ENCODE assay signal across 18 mouse cellular contexts in the genomic region with DNA sequence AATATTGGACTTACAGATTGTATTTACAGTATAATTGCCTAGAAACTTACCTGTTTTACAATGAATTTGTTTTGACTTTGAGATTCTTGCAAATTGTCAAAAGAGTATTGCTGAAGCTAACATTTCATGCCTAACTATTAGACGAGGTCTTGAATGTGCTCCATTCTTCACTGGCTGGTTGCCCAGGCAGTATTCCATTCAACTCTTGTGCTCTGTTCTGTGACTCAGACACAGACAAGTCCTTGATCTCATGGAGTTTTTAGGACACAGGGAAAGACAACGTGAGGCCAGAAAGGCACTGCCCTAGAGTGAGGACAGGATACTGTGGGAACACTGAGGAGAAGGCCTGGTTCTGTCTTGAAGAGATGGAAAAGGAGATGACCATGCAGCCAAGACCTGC. TPM values are rescaled to one million over a fixed set of nuclear protein-coding genes. Genes with fewer than 3 reads are reported as not detected.
A peak's percentile ranks its signal among the peaks of the same experiment; 100 is the strongest.
DNase-seq lines count a peak whose midpoint lies in the region; ATAC-seq and TF ChIP-seq lines count a peak whose summit lies in the region.
"Had no signal": no experiment of that assay in that cellular context is flagged by ENCODE, and none has a peak within 500 bp of the region (broad histone marks: within the 10 kb centered on the region; RNA-seq: fewer than 3 reads in every experiment).

No protein-coding gene starts in this region.

- no peaks in the 10 kb centered on the region for H3K36me3 ChIP-seq in hindbrain, postnatal 0 days (ENCODE audit: insufficient read depth, low read length)
- H3K36me3 ChIP-seq in hindbrain, embryonic 16.5 days (ENCODE audit: control insufficient read depth, insufficient read depth, low read length), result no peaks in the 10 kb centered on the region
- no peaks in the 10 kb centered on the region for H3K36me3 ChIP-seq in midbrain, postnatal 0 days (ENCODE audit: insufficient read depth, low read length)
- H3K36me3 ChIP-seq in midbrain, embryonic 14.5 days (ENCODE audit: control insufficient read depth, insufficient read depth, low read length), result no peaks in the 10 kb centered on the region
- H3K36me3 ChIP-seq: hindbrain, embryonic 13.5 days; neural tube, embryonic 13.5 days had no signal

- WGBS in hindbrain, postnatal 0 days, result 33% methylated on average over 2 of the region's 2 CpGs
- 37% methylated on average over 2 of the region's 2 CpGs for WGBS in hindbrain, embryonic 16.5 days
- 48% methylated on average over 2 of the region's 2 CpGs for WGBS in midbrain, postnatal 0 days
- WGBS in midbrain, embryonic 14.5 days, result 69% methylated on average over 2 of the region's 2 CpGs

- no peak overlapping the region for H3K4me2 ChIP-seq in hindbrain, postnatal 0 days (ENCODE audit: low read depth, low read length)
- no peak overlapping the region for H3K4me2 ChIP-seq in hindbrain, embryonic 16.5 days (ENCODE audit: low read length)
- H3K4me2 ChIP-seq in midbrain, postnatal 0 days (ENCODE audit: low read depth, low read length, poor library complexity, severe bottlenecking), result no peak overlapping the region
- no peak overlapping the region for H3K4me2 ChIP-seq in midbrain, embryonic 14.5 days (ENCODE audit: low read length)
- H3K4me2 ChIP-seq: hindbrain, embryonic 13.5 days had no signal

- no peak overlapping the region for H3K4me3 ChIP-seq in hindbrain, postnatal 0 days (ENCODE audit: low read length)
- H3K4me3 ChIP-seq in hindbrain, embryonic 16.5 days (ENCODE audit: low read length), result no peak overlapping the region
- H3K4me3 ChIP-seq in midbrain, postnatal 0 days (ENCODE audit: low read depth, low read length), result no peak overlapping the region
- H3K4me3 ChIP-seq in midbrain, embryonic 14.5 days (replicated peaks; ENCODE audit: low read depth, low read length), result no peak overlapping the region
- H3K4me3 ChIP-seq: hindbrain, embryonic 13.5 days; left cerebral cortex, adult 2 months; neural tube, embryonic 13.5 days had no signal

- no peaks in the 10 kb centered on the region for H3K4me1 ChIP-seq in hindbrain, postnatal 0 days (ENCODE audit: insufficient read depth, low read length)
- no peaks in the 10 kb centered on the region for H3K4me1 ChIP-seq in hindbrain, embryonic 16.5 days (ENCODE audit: control insufficient read depth, insufficient read depth, low read depth, low read length)
- H3K4me1 ChIP-seq in midbrain, postnatal 0 days (ENCODE audit: insufficient read depth, low read length), result no peaks in the 10 kb centered on the region
- no peaks in the 10 kb centered on the region for H3K4me1 ChIP-seq in midbrain, embryonic 14.5 days (ENCODE audit: control insufficient read depth, insufficient read depth, low read length)
- H3K4me1 ChIP-seq: hindbrain, embryonic 13.5 days; neural tube, embryonic 13.5 days had no signal

- no peak for TF ChIP-seq CTCF in hindbrain, postnatal 0 days (IDR thresholded peaks at IDR 0.05; ENCODE audit: low read depth)
- no peak for TF ChIP-seq CTCF in midbrain, postnatal 0 days (IDR thresholded peaks at IDR 0.05)

- H3K9ac ChIP-seq in hindbrain, postnatal 0 days (replicated peaks; ENCODE audit: low read length), result no peak overlapping the region
- no peak overlapping the region for H3K9ac ChIP-seq in hindbrain, embryonic 16.5 days (ENCODE audit: low read depth, low read length)
- H3K9ac ChIP-seq in midbrain, postnatal 0 days (replicated peaks; ENCODE audit: low read length, poor library complexity, severe bottlenecking), result no peak overlapping the region
- H3K9ac ChIP-seq in midbrain, embryonic 14.5 days (replicated peaks; ENCODE audit: low read length), result no peak overlapping the region
- H3K9ac ChIP-seq: hindbrain, embryonic 13.5 days; neural tube, embryonic 13.5 days had no signal

- H3K27ac ChIP-seq in hindbrain, postnatal 0 days, result no peak overlapping the region
- no peak overlapping the region for H3K27ac ChIP-seq in hindbrain, embryonic 16.5 days (ENCODE audit: low read depth, low read length)
- H3K27ac ChIP-seq in midbrain, postnatal 0 days (ENCODE audit: low read depth, low read length), result no peak overlapping the region
- H3K27ac ChIP-seq in midbrain, embryonic 14.5 days (replicated peaks; ENCODE audit: low read depth, low read length), result no peak overlapping the region
- H3K27ac ChIP-seq: hindbrain, embryonic 13.5 days; left cerebral cortex, adult 2 months; neural tube, embryonic 13.5 days had no signal

- no peaks in the 10 kb centered on the region for H3K9me3 ChIP-seq in hindbrain, postnatal 0 days (ENCODE audit: low read length)
- no peaks in the 10 kb centered on the region for H3K9me3 ChIP-seq in hindbrain, embryonic 16.5 days (ENCODE audit: control insufficient read depth, low read length)
- H3K9me3 ChIP-seq in midbrain, postnatal 0 days (ENCODE audit: low read length), result no peaks in the 10 kb centered on the region
- no peaks in the 10 kb centered on the region for H3K9me3 ChIP-seq in midbrain, embryonic 14.5 days (ENCODE audit: control insufficient read depth, low read length)
- H3K9me3 ChIP-seq: hindbrain, embryonic 13.5 days had no signal

- ATAC-seq in hindbrain, postnatal 0 days, result no peak
- ATAC-seq in hindbrain, embryonic 16.5 days, result no peak
- no peak for ATAC-seq in midbrain, postnatal 0 days (ENCODE audit: low FRiP score)
- no peak for ATAC-seq in midbrain, embryonic 14.5 days (ENCODE audit: low FRiP score, low TSS enrichment)
- ATAC-seq in erythroblast, adult 5-6 weeks (replicated peaks; ENCODE audit: low FRiP score, poor library complexity, severe bottlenecking), result no peak
- ATAC-seq: forebrain, embryonic 14.5 days; midbrain, embryonic 16.5 days had no signal

- H3K27me3 ChIP-seq in hindbrain, postnatal 0 days (ENCODE audit: insufficient read depth, low read length), result no peaks in the 10 kb centered on the region
- no peaks in the 10 kb centered on the region for H3K27me3 ChIP-seq in hindbrain, embryonic 16.5 days (replicated peaks; ENCODE audit: control insufficient read depth, insufficient read depth, low read length)
- H3K27me3 ChIP-seq in midbrain, postnatal 0 days (ENCODE audit: insufficient read depth, low read length), result no peaks in the 10 kb centered on the region
- H3K27me3 ChIP-seq in midbrain, embryonic 14.5 days (ENCODE audit: control insufficient read depth, insufficient read depth, low read length), result no peaks in the 10 kb centered on the region
- H3K27me3 ChIP-seq: CH12.LX; hindbrain, embryonic 13.5 days; neural tube, embryonic 13.5 days had no signal

- intact Hi-C loops in left cerebral cortex, postnatal 36 days (cut with DNase I), result no loop called here

- DNase-seq in hindbrain, postnatal 0 days (ENCODE audit: low spot score), result peak; percentile 18
- DNase-seq in midbrain, postnatal 0 days (ENCODE audit: low spot score), result peak; percentile 20
- no peak for DNase-seq in midbrain, embryonic 14.5 days
- peak; percentile 76 for DNase-seq in adrenal gland, postnatal 25 days
- DNase-seq in kidney, postnatal 36 days, result peak; percentile 21 to 70
- DNase-seq in left cerebral cortex, postnatal 36 days (ENCODE audit: low spot score in 2 of 2), result no peak
- DNase-seq: cerebellum, adult 9-11 months; liver; lung, postnatal 36 days; right cerebral cortex, adult 18-20 months had no signal

RNA-seq across cellular contexts. Expression of gene Mpp6, which starts 57.0 kb away (rescaled TPM):
- 41.3 and 55.6 TPM in 2 replicates for total RNA-seq in hindbrain, postnatal 0 days (2014; rRNA removed)
- 63.1 and 64.1 TPM in 2 replicates for polyA plus RNA-seq in hindbrain, postnatal 0 days (2015; fragmentation: Nextera tagmentation; extraction: Ambion mirVana)
- 51.5 and 59.2 TPM in 2 replicates for polyA plus RNA-seq in hindbrain, embryonic 16.5 days (2015; fragmentation: Nextera tagmentation; extraction: Ambion mirVana)
- total RNA-seq in midbrain, postnatal 0 days (2014; rRNA removed), result 53.9 and 67.9 TPM in 2 replicates
- 46.7 and 56.1 TPM in 2 replicates for polyA plus RNA-seq in midbrain, postnatal 0 days (2015; fragmentation: Nextera tagmentation; extraction: Ambion mirVana)
- 54.2 and 63.1 TPM in 2 replicates for polyA plus RNA-seq in midbrain, embryonic 14.5 days (2014; fragmentation: Nextera tagmentation; extraction: Ambion mirVana)
- total RNA-seq in adrenal gland, postnatal 25 days (2021), result 26.1 and 29.9 TPM in 2 replicates
- 10 to 100 TPM; 79.2 to 88.2 TPM for total RNA-seq in left cerebral cortex, postnatal 36 days (2021)
- 24.7 and 25.4 TPM in 2 replicates for total RNA-seq in erythroblast, adult 5-6 weeks (2015; ENCODE audit: low replicate concordance)
- 29.3 and 41.7 TPM in 2 replicates for total RNA-seq in erythroblast, adult 5-6 weeks (2017; ENCODE audit: low replicate concordance)

Comparison
In these comparisons a context has a peak if more than half of its experiments do, and no peak if none do; other contexts are left out.
1. DNase-seq: peak in hindbrain, postnatal 0 days (single experiment), midbrain, postnatal 0 days (single experiment), adrenal gland, postnatal 25 days (single experiment) and kidney, postnatal 36 days (2 of 2); none in midbrain, embryonic 14.5 days (single experiment) and left cerebral cortex, postnatal 36 days (0 of 2).